Mouse (Mus musculus) bone marrow macrophage, adult 2 months (primary cell): ENCODE measurements around the gene Phf5a.

ENCODE experiments used
- CTCF ChIP-seq: IDR thresholded peaks from 2 replicates; pipeline ENCODE4 v1.5.1; 2012; ENCODE audit warnings: low read depth, mild to moderate bottlenecking, low read length, moderate library complexity
- POLR2A ChIP-seq: IDR thresholded peaks from 2 replicates; pipeline ENCODE4 v1.6.1; 2012; ENCODE audit warnings: mild to moderate bottlenecking, low read depth, low read length, borderline replicate concordance

- TF ChIP-seq CTCF: no peak
- no peak for TF ChIP-seq POLR2A
These were observed 33.0 kb downstream of the Phf5a start for GRCm38 (mm10) chr15:81838554-81839235.
